Mouse (Mus musculus) kidney, postnatal 0 days (tissue): ENCODE measurements around the gene Abcc8. TPM values are rescaled to one million over a fixed set of nuclear protein-coding genes. Genes with fewer than 3 reads are reported as not detected.

Experiments used
- ATAC-seq: fragments of 200-750 bp; cut with Nextera tagmentation; replicated peaks from 2 replicates; pipeline ENCODE4 v1.8.0; 2017; ENCODE audit warnings: low read depth, moderate number of reproducible peaks, moderate TSS enrichment, moderate library complexity; ENCODE audit not compliant: low FRiP score
- DNase-seq: peaks from one replicate; pipeline ENCODE4 v3.0.0-alpha.2; 2016; ENCODE audit warnings: low spot score
- H3K27ac ChIP-seq: fragments of 300-500 bp; sonication (generic); 2 replicates; pipeline ENCODE4 v1.5.1; 2014; ENCODE audit warnings: mild to moderate bottlenecking
- H3K27me3 ChIP-seq: fragments of 300-500 bp; sonication (generic); 2 replicates; pipeline ENCODE4 v1.6.1; 2014; ENCODE audit warnings: low read length, mixed read lengths; ENCODE audit not compliant: insufficient read depth
- H3K36me3 ChIP-seq: fragments of 300-500 bp; sonication (generic); 2 replicates; pipeline ENCODE4 v1.6.1; 2014; ENCODE audit warnings: low read length, mixed read lengths; ENCODE audit not compliant: insufficient read depth
- H3K4me1 ChIP-seq: fragments of 300-500 bp; sonication (generic); replicated peaks from 2 replicates; pipeline ENCODE4 v1.6.1; 2014; ENCODE audit warnings: antibody characterized with exemption, low read length, mixed read lengths; ENCODE audit not compliant: insufficient read depth
- H3K4me2 ChIP-seq: fragments of 300-500 bp; sonication (generic); 2 replicates; pipeline ENCODE4 v1.6.1; 2014; ENCODE audit warnings: mild to moderate bottlenecking, low read length, moderate library complexity, mixed read lengths
- H3K4me3 ChIP-seq: fragments of 300-500 bp; sonication (generic); replicated peaks from 2 replicates; pipeline ENCODE4 v1.5.1; 2014; ENCODE audit warnings: low read depth, low read length
- H3K9ac ChIP-seq: fragments of 300-500 bp; sonication (generic); 2 replicates; pipeline ENCODE4 v1.6.1; 2014; ENCODE audit warnings: low read depth, low read length
- H3K9me3 ChIP-seq: fragments of 300-500 bp; sonication (generic); replicated peaks from 2 replicates; pipeline ENCODE4 v1.6.1; 2016; ENCODE audit warnings: low read length, inconsistent platforms, mixed read lengths
- CTCF ChIP-seq: IDR thresholded peaks from 2 replicates; pipeline ENCODE4 v1.5.1; 2016; ENCODE audit warnings: antibody characterized with exemption, low read depth, mild to moderate bottlenecking, moderate library complexity
- WGBS: fragments of 180-500 bp; shearing (Covaris S2); extraction: QIAGEN DNeasy Blood & Tissue Kit; methylation state at CpG from one replicate; pipeline ENCODE4 v1.1.7; 2014; 5-methylcytosine and 5-hydroxymethylcytosine counted together
- polyA plus RNA-seq: library from polyadenylated mRNA; unstranded; fragments of >200 nt; fragmentation: Nextera tagmentation; extraction: Ambion mirVana; gene quantifications from 2 replicates; pipeline ENCODE4 v1.2.1, GENCODE M21; 2015

Abcc8 gene
- 0.85 and 1.1 TPM in 2 replicates for polyA plus RNA-seq

- no peak for DNase-seq
These were observed at the start of gene Abcc8 for GRCm38 (mm10) chr7:46179431-46180275. TSS of gene Abcc8 (minus strand) at chr7:46180033.

GRCm38 (mm10) chr7:46226936-46227335, 47.1 kb upstream of the Abcc8 start:
- no peaks in the 10 kb centered on the region for H3K9me3 ChIP-seq
- H3K4me2 ChIP-seq: no peak overlapping the region
- 71% methylated on average over 4 of the region's 4 CpGs for WGBS
- H3K4me3 ChIP-seq: no peak overlapping the region
- H3K4me1 ChIP-seq: no peaks in the 10 kb centered on the region
- no peaks in the 10 kb centered on the region for H3K36me3 ChIP-seq
- TF ChIP-seq CTCF: no peak
- DNase-seq (no peak), ATAC-seq (no peak)
- H3K27me3 ChIP-seq: no peaks in the 10 kb centered on the region
- H3K9ac ChIP-seq: no peak overlapping the region
- no peak overlapping the region for H3K27ac ChIP-seq

More at GRCm38 (mm10) chr7:46179431-46180275, at the start of gene Abcc8:
- H3K4me1 ChIP-seq: no peaks in the 10 kb centered on the region
- no peak within 1 kb of the TSS for H3K9ac ChIP-seq
- WGBS: 1% methylated on average over 67 of the region's 75 CpGs
- no peaks in the 10 kb centered on the region for H3K36me3 ChIP-seq
- peak within 1 kb of the TSS; percentile 31 for H3K4me3 ChIP-seq
- H3K4me2 ChIP-seq: peak within 1 kb of the TSS; percentile 59
- no peak for TF ChIP-seq CTCF
- peak; percentile 40 for ATAC-seq
- no peak within 1 kb of the TSS for H3K27ac ChIP-seq
- peaks cover 27% of the 10 kb centered on the region; the same call in 1 of the 2 replicates for H3K27me3 ChIP-seq
- no peaks in the 10 kb centered on the region for H3K9me3 ChIP-seq

- 24% methylated on average over 7 of the region's 7 CpGs for WGBS
- Histone ChIP-seq H3K27me3 (no peaks in the 10 kb centered on the region), H3K9me3 (no peaks in the 10 kb centered on the region), H3K36me3 (no peaks in the 10 kb centered on the region), H3K9ac (no peak overlapping the region), H3K4me1 (no peaks in the 10 kb centered on the region), H3K4me2 (no peak overlapping the region), H3K27ac (no peak overlapping the region), H3K4me3 (no peak overlapping the region)
- peak; percentile 81 for TF ChIP-seq CTCF
- DNase-seq: peak; percentile 61
- ATAC-seq: no peak
These were observed 46.4 kb upstream of the Abcc8 start for GRCm38 (mm10) chr7:46226253-46226652.

- H3K27ac ChIP-seq: no peak overlapping the region
- no peak for DNase-seq
- no peaks in the 10 kb centered on the region; the same call in 1 of the 2 replicates for H3K27me3 ChIP-seq
- H3K4me1 ChIP-seq: no peaks in the 10 kb centered on the region
- no peaks in the 10 kb centered on the region for H3K36me3 ChIP-seq
- H3K9me3 ChIP-seq: no peaks in the 10 kb centered on the region
- no peak for TF ChIP-seq CTCF
- 65% methylated on average over 8 of the region's 8 CpGs for WGBS
- H3K9ac ChIP-seq: no peak overlapping the region
- no peak overlapping the region for H3K4me2 ChIP-seq
- no peak overlapping the region for H3K4me3 ChIP-seq
- no peak for ATAC-seq
These were observed 40.8 kb upstream of the Abcc8 start for GRCm38 (mm10) chr7:46220591-46221129.

GRCm38 (mm10) chr7:46218415-46218814, 38.6 kb upstream of the Abcc8 start:
- no peak overlapping the region for H3K4me3 ChIP-seq
- peak; percentile 76 for ATAC-seq
- H3K36me3 ChIP-seq: no peaks in the 10 kb centered on the region
- no peak overlapping the region for H3K9ac ChIP-seq
- no peaks in the 10 kb centered on the region for H3K9me3 ChIP-seq
- H3K4me1 ChIP-seq: no peaks in the 10 kb centered on the region
- H3K4me2 ChIP-seq: no peak overlapping the region
- DNase-seq: peak; percentile 70
- 7% methylated on average over 11 of the region's 11 CpGs for WGBS
- TF ChIP-seq CTCF: no peak
- no peaks in the 10 kb centered on the region; the same call in 1 of the 2 replicates for H3K27me3 ChIP-seq
- no peak overlapping the region for H3K27ac ChIP-seq

GRCm38 (mm10) chr7:46216481-46216880, 36.6 kb upstream of the Abcc8 start:
- DNase-seq: no peak
- Histone ChIP-seq H3K27me3 (no peaks in the 10 kb centered on the region; the same call in 1 of the 2 replicates), H3K27ac (no peak overlapping the region), H3K4me2 (no peak overlapping the region), H3K4me1 (no peaks in the 10 kb centered on the region), H3K4me3 (no peak overlapping the region), H3K36me3 (no peaks in the 10 kb centered on the region), H3K9ac (no peak overlapping the region), H3K9me3 (no peaks in the 10 kb centered on the region)
- no peak for TF ChIP-seq CTCF
- no peak for ATAC-seq
- WGBS: 28% methylated on average over 2 of the region's 2 CpGs
